Mouse (Mus musculus): ENCODE data around the gene Mapt. TPM values are rescaled to one million over a fixed set of nuclear protein-coding genes. Genes with fewer than 3 reads are reported as not detected.

Gene Mapt
- total RNA-seq, 2 experiments from 2014 or later: 54.1 to 59.5 TPM

- DNase-seq: peak in 1 of 2 experiments; percentile 17
- intact Hi-C loops (cut with DNase I): no loop called here
Observed at GRCm38 (mm10) chr11:104269385-104269822, 38.2 kb downstream of the Mapt start.

- no peak for DNase-seq
- intact Hi-C loops (cut with DNase I): loop anchor here (2.0 kb wide), 1 partner anchor 38 kb away; no protein-coding TSS in a partner anchor
Observed at GRCm38 (mm10) chr11:104270452-104270851, 39.3 kb downstream of the Mapt start.

- intact Hi-C loops (cut with DNase I): loop anchor here (2.0 kb wide), 1 partner anchor 38 kb away; no protein-coding TSS in a partner anchor
- no peak for DNase-seq
Observed at GRCm38 (mm10) chr11:104270876-104271275, 39.7 kb downstream of the Mapt start.

- DNase-seq: no peak
- intact Hi-C loops (cut with DNase I): loop anchor here (2.0 kb wide), 1 partner anchor 39 kb away; no protein-coding TSS in a partner anchor
Observed at GRCm38 (mm10) chr11:104271876-104272275, 40.7 kb downstream of the Mapt start.

GRCm38 (mm10) chr11:104272352-104272751 lies 41.2 kb downstream of the Mapt start:
- DNase-seq: peak; percentile 51 to 57
- intact Hi-C loops (cut with DNase I): no loop called here

GRCm38 (mm10) chr11:104275765-104276164 lies 44.6 kb downstream of the Mapt start:
- DNase-seq: no peak
- intact Hi-C loops (cut with DNase I): no loop called here

- peak; percentile 54 to 61 for DNase-seq
- intact Hi-C loops (cut with DNase I): loop anchor here (1.0 kb wide), 1 partner anchor 47 kb away; the partner anchor contains the start of gene Mapt
Observed at GRCm38 (mm10) chr11:104278222-104278621, 47.0 kb downstream of the Mapt start.

GRCm38 (mm10) chr11:104279049-104279448 lies 47.9 kb downstream of the Mapt start:
- DNase-seq: no peak
- intact Hi-C loops (cut with DNase I): no loop called here

GRCm38 (mm10) chr11:104279538-104279937 lies 48.3 kb downstream of the Mapt start:
- DNase-seq: no peak
- intact Hi-C loops (cut with DNase I): no loop called here

- intact Hi-C loops (cut with DNase I): no loop called here
- no peak for DNase-seq
Observed at GRCm38 (mm10) chr11:104281501-104281900, 50.3 kb downstream of the Mapt start.

GRCm38 (mm10) chr11:104287113-104287512 lies 55.9 kb downstream of the Mapt start:
- DNase-seq: no peak
- intact Hi-C loops (cut with DNase I): no loop called here

- no peak for DNase-seq
- intact Hi-C loops (cut with DNase I): no loop called here
Observed at GRCm38 (mm10) chr11:104288835-104289198, 57.6 kb downstream of the Mapt start.

- intact Hi-C loops (cut with DNase I): no loop called here
- DNase-seq: peak; percentile 32 to 40
Observed at GRCm38 (mm10) chr11:104289199-104290031, 58.2 kb downstream of the Mapt start.

GRCm38 (mm10) chr11:104292443-104293220 lies 61.4 kb downstream of the Mapt start:
- intact Hi-C loops (cut with DNase I): no loop called here
- no peak for DNase-seq

- intact Hi-C loops (cut with DNase I): no loop called here
- DNase-seq: no peak
Observed at GRCm38 (mm10) chr11:104293241-104293640, 62.1 kb downstream of the Mapt start.

GRCm38 (mm10) chr11:104295145-104295544 lies 64.0 kb downstream of the Mapt start:
- intact Hi-C loops (cut with DNase I): no loop called here

GRCm38 (mm10) chr11:104295656-104296055 lies 64.5 kb downstream of the Mapt start:
- intact Hi-C loops (cut with DNase I): no loop called here
- DNase-seq: no peak

More at GRCm38 (mm10) chr11:104295145-104295544, 64.0 kb downstream of the Mapt start:
- no peak for DNase-seq

- DNase-seq: no peak
- intact Hi-C loops (cut with DNase I): no loop called here
Observed at GRCm38 (mm10) chr11:104297671-104298070, 66.5 kb downstream of the Mapt start.

- intact Hi-C loops (cut with DNase I): no loop called here
Observed at GRCm38 (mm10) chr11:104302628-104303027, 71.4 kb downstream of the Mapt start.

GRCm38 (mm10) chr11:104303088-104303960 lies 72.1 kb downstream of the Mapt start:
- no peak for DNase-seq
- intact Hi-C loops (cut with DNase I): no loop called here

More at GRCm38 (mm10) chr11:104302628-104303027, 71.4 kb downstream of the Mapt start:
- no peak for DNase-seq
